Mouse (Mus musculus) thymus, postnatal 25 days (tissue): ENCODE results near the gene Cdh8.
"Not testable (repeated sequence)": the region's sequence is repeated elsewhere in the genome, so short reads cannot be mapped to it uniquely, and the experiment has no call there.

ENCODE experiments used
- DNase-seq: peaks from one replicate; pipeline ENCODE4 v3.0.0; 2022

Cdh8 gene

DNA sequence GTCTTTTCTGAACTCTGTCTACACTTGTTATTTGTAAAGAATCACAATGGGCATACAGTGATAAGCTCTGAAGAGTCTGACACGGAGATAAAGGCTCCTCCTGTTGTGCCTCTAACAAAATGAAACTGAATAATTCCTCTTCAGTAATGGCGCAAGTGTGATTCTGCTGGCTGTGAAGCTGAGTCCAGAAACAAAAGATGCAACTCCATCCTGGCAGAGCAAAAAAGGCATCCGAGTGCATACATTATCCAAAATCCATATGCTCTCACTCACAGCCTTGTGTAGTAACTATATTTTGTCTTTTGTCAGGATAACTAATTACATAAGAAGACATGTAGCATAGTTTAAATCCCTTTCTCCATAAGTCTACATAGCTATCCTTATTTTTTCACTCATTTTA, 149.1 kb downstream of the Cdh8 start:
- no peak for DNase-seq

DNA sequence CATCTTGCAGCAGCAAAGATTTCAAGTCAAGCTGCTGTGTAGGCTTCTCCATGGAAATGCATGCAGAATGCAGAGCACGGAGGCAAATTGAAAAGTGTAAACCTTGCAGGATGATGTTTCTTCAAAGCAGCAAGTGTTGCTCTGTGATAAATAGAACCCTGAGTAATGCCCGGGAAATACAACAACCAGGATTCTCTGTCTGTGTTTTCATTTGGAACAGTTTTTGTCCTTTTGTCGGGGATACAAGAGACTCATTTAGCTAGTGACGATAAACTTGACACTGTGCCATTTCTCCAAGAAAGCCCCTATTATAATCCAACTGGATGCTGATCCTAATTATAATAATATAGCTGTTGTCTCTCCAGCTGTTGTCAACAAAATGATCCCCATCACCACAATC, 181.9 kb downstream of the Cdh8 start:
- no peak for DNase-seq

DNA sequence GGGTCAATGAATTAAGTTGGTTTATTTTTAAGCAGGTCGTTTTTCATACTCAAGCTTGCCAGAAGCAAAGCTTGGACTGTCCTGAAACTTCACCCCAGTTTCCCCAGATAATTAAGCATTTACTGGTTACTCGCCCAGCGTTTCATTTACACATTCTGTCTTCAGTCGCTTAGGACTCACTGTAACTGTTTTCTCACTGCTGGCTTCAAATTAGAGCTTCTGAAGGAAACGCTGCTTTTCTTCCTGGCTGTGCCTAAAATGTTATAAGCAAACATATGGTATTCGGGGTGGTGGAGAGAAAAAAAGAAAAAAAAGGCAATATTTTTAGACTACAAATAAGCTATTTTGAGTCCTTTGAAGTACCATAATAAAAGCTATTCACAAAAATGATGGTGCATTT, 192.6 kb downstream of the Cdh8 start:
- no peak for DNase-seq

DNA sequence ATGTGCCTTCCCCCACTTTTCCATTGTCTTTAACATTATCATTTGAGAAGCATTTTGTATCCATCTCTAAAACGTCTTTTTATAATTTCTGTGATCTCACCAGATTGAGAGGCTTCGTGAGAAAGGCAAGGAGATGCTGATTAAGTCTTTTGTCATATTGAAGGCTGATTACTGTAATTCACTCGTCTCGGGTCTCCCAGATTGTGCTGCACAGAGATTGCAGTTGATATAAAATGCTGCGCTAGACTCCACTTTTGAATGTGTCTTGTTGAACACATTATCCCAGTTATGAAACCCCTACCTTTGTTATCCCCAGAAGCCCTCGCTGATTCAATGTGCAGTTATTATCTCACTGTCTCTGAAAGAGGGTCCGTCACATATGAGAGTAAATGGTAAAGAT, 211.1 kb downstream of the Cdh8 start:
- DNase-seq: no peak

DNA sequence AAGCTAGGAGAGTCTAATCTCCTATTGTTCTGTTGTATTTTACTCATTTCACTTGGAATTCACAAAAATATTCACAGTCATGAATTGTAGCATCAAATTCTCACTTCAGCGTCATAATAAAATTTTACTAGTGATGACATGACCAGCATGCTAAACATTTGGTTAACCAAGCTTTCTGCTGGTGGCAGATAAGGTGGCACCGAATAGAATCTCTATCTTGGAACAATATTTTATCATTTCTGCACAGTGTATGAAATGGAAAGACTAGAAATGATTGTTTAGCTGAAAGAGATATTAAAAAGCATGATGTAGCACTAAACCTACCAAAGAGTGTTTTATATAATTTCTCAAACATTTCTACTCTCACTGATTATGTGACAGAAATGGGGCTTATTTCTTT, 225.6 kb downstream of the Cdh8 start:
- DNase-seq: no peak

DNA sequence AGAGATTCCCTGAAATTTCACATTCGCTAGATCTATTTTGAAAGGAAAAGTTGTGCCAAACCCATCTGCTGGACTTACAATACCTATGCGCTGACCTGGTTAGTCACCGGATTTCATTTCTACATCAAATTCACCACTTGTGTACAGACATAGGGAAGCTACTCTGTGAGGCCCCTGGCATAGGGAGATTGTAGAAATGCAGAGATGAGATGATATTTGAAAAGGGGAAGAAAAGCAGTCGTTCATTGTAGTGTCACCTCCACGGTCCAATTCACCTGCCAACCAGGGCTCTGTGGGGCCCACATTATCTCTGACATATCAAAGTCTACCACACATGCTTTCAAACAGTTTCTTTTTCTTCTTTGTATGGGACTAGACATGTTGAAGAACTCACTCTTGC, 229.4 kb downstream of the Cdh8 start:
- DNase-seq: no peak

DNA sequence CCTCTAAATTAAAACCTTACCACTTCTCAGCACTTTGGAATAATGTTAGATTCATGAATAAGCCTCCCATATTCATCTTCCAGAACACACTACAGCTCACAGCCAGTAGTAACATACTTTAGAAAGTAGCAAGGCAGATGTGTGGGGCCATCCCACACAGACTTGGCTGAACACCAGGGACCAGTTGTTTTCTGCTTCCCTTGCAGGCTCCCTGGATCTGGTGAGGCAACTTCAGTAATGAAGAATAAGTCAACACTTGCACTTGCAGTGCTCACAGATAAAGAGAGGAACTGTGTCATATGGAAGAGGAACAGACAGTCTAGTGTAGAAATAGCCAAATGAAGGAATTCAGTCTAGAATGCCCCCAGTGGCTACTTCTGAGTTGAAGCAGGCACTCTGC, 232.1 kb downstream of the Cdh8 start:
- DNase-seq: no peak

DNA sequence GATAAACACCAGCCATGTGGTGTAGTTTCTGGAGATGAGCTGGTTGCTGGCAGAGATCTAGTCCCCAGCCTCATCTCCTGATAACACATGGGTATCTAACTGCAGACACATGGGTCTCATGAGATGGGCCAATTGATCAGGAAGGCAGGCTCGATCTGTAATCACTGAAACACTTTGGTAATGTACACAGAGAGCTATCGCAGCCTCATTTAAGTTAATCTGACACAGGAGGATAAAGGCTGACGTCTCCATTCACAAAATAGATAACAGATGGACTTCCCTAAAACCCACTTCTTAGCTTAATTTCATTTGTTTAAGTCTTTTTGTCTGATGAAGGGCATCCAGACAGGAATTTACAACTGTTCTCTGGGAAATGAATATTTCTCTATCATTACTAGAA, 249.3 kb downstream of the Cdh8 start:
- DNase-seq: no peak

DNA sequence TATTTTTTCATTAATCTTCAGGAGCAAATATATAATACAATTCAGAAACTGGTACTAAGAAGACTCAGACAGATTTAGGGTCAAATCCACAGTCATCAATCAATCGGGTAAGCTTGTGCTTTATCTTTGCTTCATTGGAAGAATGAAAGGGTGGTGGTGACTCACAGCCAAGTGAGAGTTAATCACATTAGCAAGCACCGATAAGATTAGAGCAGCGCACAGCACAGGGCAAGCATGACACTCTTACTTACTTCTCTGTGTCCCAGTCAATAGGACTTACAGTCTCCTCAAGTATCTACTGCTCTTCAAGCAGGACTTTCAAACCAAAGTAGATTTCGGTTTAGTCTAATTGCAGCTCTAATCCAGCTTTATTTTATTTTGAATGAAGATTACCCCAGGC, 254.6 kb downstream of the Cdh8 start:
- no peak for DNase-seq

DNA sequence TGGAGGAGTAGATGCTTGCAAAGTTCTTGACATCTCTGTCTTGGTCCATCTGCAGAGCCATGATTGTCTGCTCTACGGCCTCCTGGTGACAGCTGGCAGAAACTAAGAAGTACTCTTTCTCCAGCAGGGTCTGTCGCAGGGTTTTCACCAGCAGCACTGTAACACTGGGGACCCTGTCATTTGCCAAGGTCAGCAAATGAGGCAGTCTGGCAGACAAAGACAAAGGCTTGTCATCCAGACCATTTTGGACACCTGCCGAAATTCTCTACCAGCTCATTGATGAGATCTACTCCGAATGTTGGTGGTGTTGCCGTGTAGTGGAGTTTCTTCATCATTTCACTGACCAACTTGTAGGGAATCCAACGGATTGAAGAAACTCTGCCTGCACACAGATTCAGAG, 270.8 kb downstream of the Cdh8 start:
- no peak for DNase-seq

DNA sequence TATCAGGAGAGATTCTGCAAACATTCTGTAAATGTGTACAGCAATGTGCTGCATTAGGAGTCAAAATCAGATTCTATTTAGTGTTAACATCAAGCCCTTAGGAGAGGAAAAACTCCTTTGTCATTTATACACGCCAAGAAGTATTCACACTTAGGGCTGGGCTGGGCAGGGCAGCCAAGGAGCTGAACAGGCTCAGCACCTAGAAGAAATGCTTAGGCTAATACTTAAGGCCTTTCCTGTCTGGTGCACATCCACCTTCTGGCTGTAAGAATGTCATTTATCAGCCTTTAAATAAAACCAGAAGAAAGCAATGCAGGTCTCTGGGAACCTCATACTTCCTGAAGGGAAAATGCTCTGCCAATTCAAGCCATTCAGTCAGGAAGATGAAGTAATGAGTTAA, 271.5 kb downstream of the Cdh8 start:
- not testable (repeated sequence) for DNase-seq

DNA sequence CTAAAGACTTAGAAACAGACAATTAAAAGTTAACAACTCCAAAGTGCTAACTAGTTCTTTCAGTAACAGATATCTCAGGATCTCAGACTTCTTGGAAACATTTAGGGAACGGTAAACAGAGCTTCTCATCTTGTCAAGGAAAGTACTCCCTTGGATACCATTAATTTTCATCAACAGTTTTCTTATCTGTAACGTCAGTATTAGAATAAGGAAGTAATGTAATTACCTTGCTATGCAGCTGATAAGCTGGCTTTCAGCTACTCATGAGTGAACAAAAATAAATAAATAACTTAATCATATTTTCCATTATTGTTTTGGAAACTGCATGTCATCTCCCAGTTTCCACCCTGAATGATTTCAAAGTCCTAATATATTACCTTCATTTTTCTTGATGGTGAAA, 317.8 kb downstream of the Cdh8 start:
- DNase-seq: no peak

DNA sequence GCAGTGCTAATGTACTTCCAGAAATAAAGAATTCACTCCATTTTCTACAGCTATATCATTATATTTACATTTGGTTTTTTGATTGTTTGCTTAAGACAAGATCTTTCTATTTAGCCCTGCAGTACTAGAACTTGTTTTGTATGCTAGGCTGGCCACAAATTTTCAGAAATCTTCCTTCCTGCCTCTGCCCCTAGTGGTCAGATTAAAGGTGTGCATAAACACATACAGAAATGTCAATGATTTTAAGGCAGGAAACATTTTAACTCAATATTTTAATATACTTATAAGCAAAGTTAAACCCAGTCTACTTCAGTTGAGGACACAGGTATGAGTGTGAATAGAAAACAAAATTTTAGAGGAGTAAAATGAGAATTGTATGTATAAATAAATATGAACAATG, 364.9 kb downstream of the Cdh8 start:
- DNase-seq: no peak

DNA sequence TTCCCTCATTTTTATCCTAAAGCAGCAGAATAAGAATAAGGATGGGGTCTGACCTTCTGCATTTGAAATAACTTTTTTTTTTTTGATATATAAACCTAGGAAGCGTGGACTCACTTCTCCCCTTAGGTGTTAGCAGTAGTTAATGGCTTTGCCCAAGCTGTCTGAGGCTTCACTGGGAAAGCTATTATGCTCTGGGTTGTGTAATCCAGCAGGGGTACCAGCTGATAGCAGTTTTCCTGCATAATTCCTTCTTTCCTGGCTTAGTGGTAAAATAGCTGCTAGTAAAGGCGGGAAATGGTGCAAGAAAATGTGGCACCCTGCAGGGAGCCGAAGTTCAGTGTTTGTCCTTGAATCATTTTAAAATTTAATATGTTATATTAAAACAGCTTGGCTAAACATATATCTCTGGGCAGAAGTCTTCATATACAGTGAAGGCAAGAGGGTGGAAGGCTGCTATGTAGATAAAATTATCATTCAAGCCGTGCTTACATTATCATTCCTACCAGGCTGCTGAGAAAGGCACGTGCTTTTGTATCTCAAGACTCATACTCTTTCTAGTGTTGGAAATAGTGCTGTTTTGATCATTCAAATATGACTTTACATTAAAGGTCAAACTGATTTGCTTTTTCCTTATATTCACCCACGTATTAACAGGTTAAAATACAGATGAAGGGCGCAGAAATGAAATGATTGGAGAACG, 367.5 kb downstream of the Cdh8 start:
- no peak for DNase-seq

DNA sequence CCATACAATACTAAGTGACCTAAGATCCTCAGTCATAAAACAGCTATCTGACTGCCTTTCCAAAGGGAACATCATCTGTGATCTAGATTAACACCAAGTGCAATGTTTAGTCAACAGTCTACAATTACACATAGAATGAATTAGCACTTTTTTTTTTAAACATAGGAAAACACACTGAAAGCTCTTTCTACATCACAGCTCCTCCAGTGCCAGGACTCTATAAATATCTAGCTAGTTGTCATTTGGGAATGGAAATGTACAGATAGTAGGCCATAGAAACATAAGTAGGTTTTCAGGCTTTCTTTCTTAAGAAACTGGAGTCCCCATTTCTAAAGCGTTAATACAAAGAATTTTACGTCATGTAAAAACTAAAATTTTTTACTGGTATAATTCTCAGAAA, 375.8 kb downstream of the Cdh8 start:
- no peak for DNase-seq

DNA sequence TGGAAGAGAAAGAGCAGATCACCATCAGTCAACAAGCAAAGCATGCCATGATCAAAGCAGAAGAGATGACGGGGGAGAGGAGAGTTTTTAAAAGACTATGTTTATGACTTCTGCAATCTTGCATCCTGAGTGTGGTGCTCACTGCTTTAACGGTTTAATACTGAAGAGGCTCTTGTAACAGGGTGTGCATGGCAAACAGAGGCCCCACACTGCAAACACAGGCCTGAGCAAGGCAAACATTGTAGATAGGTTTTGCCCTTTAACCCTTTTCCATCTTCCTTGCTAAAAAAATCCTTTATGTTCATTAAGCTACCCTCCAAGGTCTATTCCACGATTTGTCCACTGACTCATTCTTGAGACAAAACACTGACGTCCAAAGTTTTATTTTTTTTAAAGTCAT, 385.2 kb downstream of the Cdh8 start:
- DNase-seq: no peak
